Mouse (Mus musculus): ENCODE results near the gene Chic2. TPM values are rescaled to one million over a fixed set of nuclear protein-coding genes. Genes with fewer than 3 reads are reported as not detected.

The Chic2 gene
- polyA plus RNA-seq, 1 experiment from 2014 or later: 30.3 TPM

DNA sequence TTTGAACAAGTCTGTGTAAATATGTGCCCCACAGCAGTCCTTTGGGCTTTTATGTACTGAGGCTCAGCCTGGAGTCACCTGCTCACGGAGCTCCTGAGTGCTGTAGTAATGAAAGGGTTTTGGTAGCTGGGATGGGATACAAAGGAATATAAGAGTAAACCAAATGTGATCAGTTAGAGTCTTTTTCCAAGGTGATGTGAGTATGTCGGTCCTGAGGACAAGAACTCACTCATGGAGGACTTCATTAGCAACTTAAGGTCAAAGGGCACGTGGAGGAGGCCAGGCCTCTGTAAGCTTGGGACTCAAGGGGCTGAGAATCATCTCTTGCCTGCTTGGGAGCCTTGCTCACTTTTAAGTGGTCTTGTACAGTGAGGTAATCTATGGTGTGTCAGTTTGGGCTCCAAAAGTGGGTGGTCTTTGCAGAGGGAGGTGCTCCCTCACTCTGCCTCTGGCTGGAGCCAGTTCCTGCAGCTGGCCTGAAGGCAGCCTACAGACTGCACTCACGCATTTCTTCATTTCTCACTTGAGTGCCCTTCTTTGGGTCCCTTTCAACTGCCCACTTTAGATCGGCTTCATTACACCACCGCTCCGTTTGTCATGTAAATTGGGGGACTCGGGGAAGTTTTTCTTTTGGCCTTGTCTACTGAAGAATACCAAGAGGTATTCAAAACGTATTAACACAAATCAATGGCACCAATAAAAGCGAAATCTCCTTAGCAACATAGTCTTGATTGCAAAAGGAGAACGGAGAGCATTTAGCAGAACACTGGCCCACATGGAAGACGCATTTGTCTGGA lies 45.7 kb downstream of the Chic2 start:
- no peak overlapping the region for H3K27ac ChIP-seq

DNA sequence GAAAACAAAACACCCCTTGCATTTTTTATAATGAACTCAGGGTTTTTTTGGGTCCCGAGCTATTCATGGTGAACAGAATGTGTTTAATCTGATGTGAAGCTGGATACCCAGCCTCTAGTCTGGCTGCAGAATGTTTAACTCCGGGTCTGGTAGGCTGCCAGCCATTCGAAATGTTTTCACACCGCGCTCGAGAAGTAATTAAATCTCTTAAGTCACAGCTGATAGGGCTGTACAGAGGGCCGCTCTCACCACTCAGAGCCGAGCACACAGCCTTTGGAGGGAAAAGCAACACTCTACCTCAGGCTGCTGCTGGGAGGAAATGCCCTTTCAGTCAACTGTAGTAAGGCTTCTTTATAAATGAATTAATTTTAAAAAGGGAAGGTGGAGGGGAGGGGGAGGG lies 49.6 kb downstream of the Chic2 start:
- H3K9ac ChIP-seq: no peak overlapping the region
- H3K9me3 ChIP-seq: peaks cover 7% of the 10 kb centered on the region; the same call in 1 of the 2 replicates
- H3K4me3 ChIP-seq: no peak overlapping the region
- WGBS: 45% methylated on average over 8 of the region's 8 CpGs
- no peak overlapping the region for H3K27ac ChIP-seq
- no peaks in the 10 kb centered on the region for H3K4me1 ChIP-seq
- no peaks in the 10 kb centered on the region for H3K36me3 ChIP-seq (replicated peaks)
- peaks cover 34% of the 10 kb centered on the region for H3K27me3 ChIP-seq (replicated peaks)
- H3K4me2 ChIP-seq: no peak overlapping the region
- ATAC-seq (replicated peaks): no peak

More for the DNA sequence above, 45.7 kb downstream of the Chic2 start:
- Histone ChIP-seq H3K4me3 (no peak overlapping the region), H3K9me3 (no peaks in the 10 kb centered on the region), H3K36me3 (replicated peaks) (peaks cover 8% of the 10 kb centered on the region), H3K27me3 (replicated peaks) (peaks cover 61% of the 10 kb centered on the region), H3K4me2 (no peak overlapping the region), H3K9ac (no peak overlapping the region), H3K4me1 (no peaks in the 10 kb centered on the region)
- ATAC-seq (replicated peaks): peak; percentile 41; the same call in 1 of the 2 replicates
- 15% methylated on average over 12 of the region's 12 CpGs for WGBS

DNA sequence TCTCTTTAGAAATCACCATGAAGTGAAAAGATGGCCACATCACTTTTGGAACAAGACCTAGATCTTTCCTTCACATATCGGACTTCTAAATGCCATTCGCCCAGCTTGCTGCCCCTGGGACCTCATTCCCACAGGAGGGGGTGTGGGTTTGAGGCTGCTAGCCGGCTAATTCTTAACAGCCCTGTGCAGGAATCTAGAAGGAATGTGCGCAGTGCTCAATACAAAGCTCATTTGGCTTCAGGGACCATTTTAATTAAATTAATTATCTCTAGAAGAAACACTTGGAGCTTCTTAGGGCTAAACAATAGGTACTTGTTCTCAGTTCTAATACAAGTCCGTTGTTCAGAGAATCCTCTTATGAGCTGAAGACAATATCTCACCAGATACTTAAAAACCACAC lies 60.5 kb downstream of the Chic2 start:
- 17% methylated on average over 5 of the region's 5 CpGs for WGBS
- Histone ChIP-seq H3K4me1 (peaks cover 16% of the 10 kb centered on the region), H3K9ac (no peak overlapping the region), H3K27me3 (replicated peaks) (peaks cover 65% of the 10 kb centered on the region), H3K36me3 (replicated peaks) (no peaks in the 10 kb centered on the region), H3K4me2 (no peak overlapping the region), H3K9me3 (no peaks in the 10 kb centered on the region), H3K4me3 (no peak overlapping the region), H3K27ac (no peak overlapping the region)
- no peak for ATAC-seq (replicated peaks)

DNA sequence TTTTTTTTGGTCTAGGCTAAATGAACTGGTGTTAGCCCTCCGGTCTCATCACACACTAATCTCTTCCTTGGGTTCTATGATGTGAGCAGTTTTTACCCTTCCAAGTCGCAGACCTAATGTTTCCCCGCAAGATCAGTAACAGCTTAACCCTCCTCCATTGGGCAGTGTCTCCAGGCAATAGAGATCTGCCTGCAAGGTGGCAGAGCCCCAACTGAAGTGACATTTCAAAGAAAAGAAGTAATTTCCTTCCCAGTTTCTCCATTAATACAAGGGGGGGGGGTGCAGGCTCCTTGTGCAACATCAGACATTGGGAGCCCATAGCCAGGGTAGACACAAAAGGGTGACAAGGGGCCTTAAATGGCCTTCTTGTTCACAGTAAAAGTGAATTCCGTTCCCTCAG lies 64.0 kb downstream of the Chic2 start:
- Histone ChIP-seq H3K27me3 (replicated peaks) (peaks cover 83% of the 10 kb centered on the region), H3K9me3 (no peaks in the 10 kb centered on the region), H3K4me3 (no peak overlapping the region), H3K36me3 (replicated peaks) (no peaks in the 10 kb centered on the region), H3K4me2 (no peak overlapping the region), H3K9ac (no peak overlapping the region), H3K27ac (no peak overlapping the region), H3K4me1 (peaks cover 16% of the 10 kb centered on the region)
- ATAC-seq (replicated peaks): no peak
- 11% methylated on average over 4 of the region's 4 CpGs for WGBS

DNA sequence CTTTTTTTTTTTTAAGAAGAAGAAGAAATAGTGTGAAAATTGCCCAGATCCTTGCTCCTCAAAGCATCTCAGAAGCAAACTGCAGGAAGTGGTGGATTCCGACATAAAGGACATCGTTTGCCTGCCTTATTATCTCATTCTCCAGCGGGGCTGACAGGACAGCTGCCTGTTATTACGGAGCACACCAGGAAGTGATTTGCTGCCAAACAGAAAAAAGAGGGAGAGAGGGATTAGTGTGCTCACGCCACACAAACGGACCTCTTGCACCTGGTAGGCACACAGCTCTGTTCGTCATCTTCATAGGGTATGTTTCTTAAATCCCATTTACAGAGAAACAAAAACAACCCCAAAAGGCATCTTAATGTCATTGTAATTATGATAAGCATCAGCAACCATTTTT lies 64.4 kb downstream of the Chic2 start:
- no peak overlapping the region for H3K27ac ChIP-seq
- no peak overlapping the region for H3K9ac ChIP-seq
- H3K4me2 ChIP-seq: no peak overlapping the region
- H3K36me3 ChIP-seq (replicated peaks): no peaks in the 10 kb centered on the region
- H3K4me1 ChIP-seq: peaks cover 16% of the 10 kb centered on the region
- WGBS: 3% methylated on average over 7 of the region's 7 CpGs
- ATAC-seq (replicated peaks): no peak
- no peak overlapping the region for H3K4me3 ChIP-seq
- H3K27me3 ChIP-seq (replicated peaks): peaks cover 81% of the 10 kb centered on the region
- H3K9me3 ChIP-seq: no peaks in the 10 kb centered on the region

DNA sequence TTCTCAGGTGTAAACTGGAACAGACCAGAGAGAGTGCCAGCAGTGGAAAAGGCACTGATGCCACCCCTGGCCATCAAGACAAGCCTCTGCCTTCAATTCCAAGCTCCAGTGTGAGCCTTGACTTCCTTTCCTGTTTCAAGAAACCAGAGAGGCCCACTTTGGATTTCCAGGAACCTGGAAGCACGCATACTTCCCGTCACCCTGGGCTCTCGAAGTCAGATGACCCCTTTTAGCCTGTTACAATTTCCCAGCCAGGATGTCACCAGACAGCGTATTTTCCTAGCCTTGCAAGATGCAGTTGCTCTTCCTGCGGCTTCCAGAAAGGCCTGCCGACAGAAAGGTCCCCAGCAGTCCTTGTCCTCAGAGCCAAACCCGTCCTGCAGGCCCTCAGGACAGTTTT lies 65.0 kb downstream of the Chic2 start:
- Histone ChIP-seq H3K4me3 (no peak overlapping the region), H3K4me2 (no peak overlapping the region), H3K9ac (no peak overlapping the region), H3K36me3 (replicated peaks) (no peaks in the 10 kb centered on the region), H3K27me3 (replicated peaks) (peaks cover 81% of the 10 kb centered on the region), H3K27ac (no peak overlapping the region), H3K9me3 (no peaks in the 10 kb centered on the region), H3K4me1 (peaks cover 16% of the 10 kb centered on the region)
- ATAC-seq (replicated peaks): no peak
- WGBS: 9% methylated on average over 7 of the region's 7 CpGs

DNA sequence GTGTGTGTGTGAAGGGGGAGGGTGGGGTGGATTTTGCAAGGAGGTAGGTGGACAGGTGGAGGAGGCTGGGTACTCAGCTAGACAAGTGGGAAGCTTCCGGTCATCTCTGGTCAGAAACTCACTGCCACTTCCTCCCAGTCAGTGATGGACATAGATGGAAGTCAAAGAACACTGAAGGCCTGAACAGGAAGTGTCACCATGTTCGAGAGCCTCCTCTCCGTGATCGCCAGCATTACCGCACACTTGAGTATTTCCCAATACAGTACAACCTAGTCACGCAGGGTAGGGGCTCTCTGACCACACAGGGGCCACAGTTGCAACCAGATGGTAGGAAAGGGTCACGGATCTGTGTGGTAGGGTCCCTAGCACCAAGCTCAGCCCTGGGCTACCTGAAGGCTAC lies 69.1 kb downstream of the Chic2 start:
- Histone ChIP-seq H3K27me3 (replicated peaks) (peaks cover 83% of the 10 kb centered on the region), H3K9ac (no peak overlapping the region), H3K9me3 (no peaks in the 10 kb centered on the region), H3K4me1 (peaks cover 11% of the 10 kb centered on the region), H3K27ac (no peak overlapping the region), H3K36me3 (replicated peaks) (no peaks in the 10 kb centered on the region), H3K4me3 (no peak overlapping the region), H3K4me2 (no peak overlapping the region)
- no peak for ATAC-seq (replicated peaks)
- WGBS: 93% methylated on average over 7 of the region's 7 CpGs

DNA sequence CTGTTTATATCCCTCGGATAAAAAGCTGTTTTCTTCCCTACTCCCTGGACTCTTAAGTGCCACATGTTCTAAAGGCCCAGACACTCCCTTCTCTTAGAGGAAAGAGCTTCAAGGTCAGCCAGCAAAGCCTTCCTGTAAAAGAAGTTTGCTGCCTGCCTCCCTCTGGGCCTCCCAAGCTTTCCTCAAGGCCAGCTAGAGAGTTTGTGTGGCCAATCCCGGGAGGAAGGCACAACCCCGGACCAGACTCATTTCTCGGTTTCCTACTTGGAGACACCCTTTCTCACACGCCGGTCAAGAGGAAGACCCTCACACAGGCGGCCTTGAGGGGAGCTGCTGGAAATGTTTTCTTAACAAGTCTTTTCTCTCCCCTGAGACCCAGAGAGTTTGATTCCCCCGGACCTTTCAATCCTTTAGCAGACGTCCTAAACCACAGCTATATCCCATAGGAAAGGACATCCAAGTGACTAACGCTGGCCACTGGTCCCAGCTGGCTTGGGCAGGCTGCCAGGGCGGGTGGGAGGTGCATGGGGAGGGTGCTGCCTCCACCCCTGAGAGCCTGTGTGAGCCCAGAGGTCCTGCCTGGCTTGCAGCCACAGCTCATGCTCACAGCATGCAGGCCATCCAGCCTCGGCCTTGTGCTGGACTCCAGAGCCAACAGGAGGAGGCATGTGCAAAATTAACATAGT lies 69.7 kb downstream of the Chic2 start:
- Histone ChIP-seq H3K27me3 (replicated peaks) (peaks cover 88% of the 10 kb centered on the region), H3K4me2 (no peak overlapping the region), H3K27ac (no peak overlapping the region), H3K4me3 (no peak overlapping the region), H3K9ac (no peak overlapping the region), H3K36me3 (replicated peaks) (no peaks in the 10 kb centered on the region), H3K4me1 (peaks cover 5% of the 10 kb centered on the region; the same call in 1 of the 2 replicates), H3K9me3 (no peaks in the 10 kb centered on the region)
- WGBS: 57% methylated on average over 12 of the region's 12 CpGs
- no peak for ATAC-seq (replicated peaks)

DNA sequence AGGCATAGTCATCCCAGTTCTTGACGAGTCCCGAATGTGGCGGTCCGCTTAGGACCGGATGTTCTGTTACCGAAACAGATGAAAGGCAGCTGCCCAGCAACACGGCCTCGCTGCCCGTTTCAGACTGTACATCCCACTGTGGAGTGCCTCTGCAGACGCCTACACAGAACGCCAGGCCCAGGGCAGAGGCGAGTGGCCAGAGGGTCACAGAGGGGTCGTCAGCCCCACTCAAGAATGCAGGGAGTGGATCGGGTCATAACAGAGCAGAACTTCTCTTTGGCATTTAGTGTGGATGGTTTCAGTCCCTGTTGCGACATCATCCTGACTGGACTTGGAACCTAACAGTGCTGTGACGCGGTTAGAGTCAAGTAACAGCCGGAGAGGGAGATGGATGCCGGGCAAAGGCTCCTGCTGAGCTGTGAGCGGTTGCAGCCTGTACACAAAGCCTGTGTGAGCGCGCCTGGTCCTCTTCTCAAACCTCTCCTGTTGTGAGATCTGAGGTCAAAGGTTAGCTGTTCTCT lies 70.5 kb downstream of the Chic2 start:
- Histone ChIP-seq H3K9ac (no peak overlapping the region), H3K36me3 (replicated peaks) (no peaks in the 10 kb centered on the region), H3K27me3 (replicated peaks) (peaks cover 84% of the 10 kb centered on the region), H3K27ac (no peak overlapping the region), H3K9me3 (no peaks in the 10 kb centered on the region), H3K4me1 (no peaks in the 10 kb centered on the region), H3K4me2 (no peak overlapping the region), H3K4me3 (no peak overlapping the region)
- 60% methylated on average over 22 of the region's 22 CpGs for WGBS
- ATAC-seq (replicated peaks): no peak

DNA sequence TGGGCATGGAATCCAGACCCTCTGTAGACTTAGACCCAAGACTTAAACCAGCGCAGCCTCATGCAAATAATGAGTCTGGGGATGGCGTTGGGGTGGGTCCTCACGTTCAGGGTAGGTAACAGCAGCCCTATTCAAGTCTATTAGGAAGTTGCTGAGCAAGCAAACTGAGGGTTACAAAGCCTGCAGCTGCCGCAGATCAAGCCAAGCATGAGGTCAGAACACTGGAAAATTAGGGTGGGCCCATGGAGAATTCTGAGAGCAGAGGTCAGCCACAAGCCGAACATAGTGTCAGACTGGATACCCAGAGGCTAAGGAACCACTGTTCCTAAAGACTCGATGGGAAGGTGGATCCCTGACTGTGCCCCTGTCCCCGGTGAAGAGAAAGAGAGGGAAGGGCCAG lies 73.2 kb downstream of the Chic2 start:
- Histone ChIP-seq H3K9me3 (no peaks in the 10 kb centered on the region), H3K9ac (no peak overlapping the region), H3K36me3 (replicated peaks) (no peaks in the 10 kb centered on the region), H3K4me3 (no peak overlapping the region), H3K27me3 (replicated peaks) (peaks cover 69% of the 10 kb centered on the region), H3K4me2 (no peak overlapping the region), H3K4me1 (no peaks in the 10 kb centered on the region), H3K27ac (no peak overlapping the region)
- WGBS: 70% methylated on average over 7 of the region's 7 CpGs
- ATAC-seq (replicated peaks): no peak

DNA sequence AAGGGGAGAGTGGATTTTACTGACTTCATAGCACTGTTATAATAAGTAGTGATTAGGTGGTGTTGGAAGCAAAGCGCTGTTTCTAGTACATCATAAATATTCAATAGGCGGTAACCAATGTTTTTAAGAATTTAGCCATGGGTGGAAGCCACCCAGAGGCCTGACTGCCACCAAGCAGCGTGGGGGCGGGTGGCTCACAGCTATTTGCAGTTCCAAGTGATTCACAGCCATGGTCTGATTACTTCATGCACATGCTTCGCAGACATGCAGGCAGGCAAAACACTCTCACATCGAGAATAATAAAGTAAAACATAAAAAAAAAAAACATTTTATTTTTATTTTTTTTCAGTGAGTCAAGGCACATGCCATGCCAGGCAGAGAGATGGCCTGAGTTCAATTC lies 75.2 kb downstream of the Chic2 start:
- Histone ChIP-seq H3K9ac (no peak overlapping the region), H3K4me3 (no peak overlapping the region), H3K36me3 (replicated peaks) (no peaks in the 10 kb centered on the region), H3K4me1 (no peaks in the 10 kb centered on the region), H3K27ac (no peak overlapping the region), H3K4me2 (no peak overlapping the region), H3K27me3 (replicated peaks) (peaks cover 70% of the 10 kb centered on the region), H3K9me3 (no peaks in the 10 kb centered on the region)
- ATAC-seq (replicated peaks): no peak
- WGBS: 88% methylated on average over 6 of the region's 6 CpGs

DNA sequence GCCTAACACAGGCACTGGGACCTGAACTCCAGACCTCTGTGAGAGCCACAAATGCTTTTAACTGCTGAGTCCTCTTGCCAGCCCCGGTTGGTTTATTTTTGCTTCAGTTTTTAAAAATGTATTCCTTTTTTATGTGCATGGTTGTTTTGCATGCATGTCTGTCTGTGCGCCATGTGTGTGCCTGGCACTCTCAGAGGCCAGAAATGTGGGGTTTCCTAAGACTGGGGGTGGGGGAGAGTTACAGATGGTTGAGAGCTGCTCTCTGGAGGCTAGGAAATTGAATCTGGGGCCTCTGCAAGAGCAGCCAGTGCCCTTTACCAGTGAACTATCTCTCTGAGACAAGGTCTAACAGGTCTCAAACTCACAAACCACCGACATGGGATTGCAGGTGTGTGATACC lies 76.7 kb downstream of the Chic2 start:
- no peaks in the 10 kb centered on the region for H3K36me3 ChIP-seq (replicated peaks)
- no peak for ATAC-seq (replicated peaks)
- peaks cover 70% of the 10 kb centered on the region for H3K27me3 ChIP-seq (replicated peaks)
- H3K4me3 ChIP-seq: no peak overlapping the region
- H3K4me1 ChIP-seq: no peaks in the 10 kb centered on the region
- 89% methylated on average over 3 of the region's 3 CpGs for WGBS
- H3K9ac ChIP-seq: no peak overlapping the region
- H3K4me2 ChIP-seq: no peak overlapping the region
- no peaks in the 10 kb centered on the region for H3K9me3 ChIP-seq
- no peak overlapping the region for H3K27ac ChIP-seq

Measured in midbrain, embryonic 15.5 days (tissue).